Mouse (Mus musculus) heart, adult 2 months (tissue): ENCODE measurements around the gene Ifi208.
"Not testable (repeated sequence)": the region's sequence is repeated elsewhere in the genome, so short reads cannot be mapped to it uniquely, and the experiment has no call there.

Source experiments
- CTCF ChIP-seq: fragments of 200-600 bp; IDR thresholded peaks from 2 replicates; pipeline ENCODE4 v1.8.1; 2022; ENCODE audit warnings: antibody characterized with exemption, mild to moderate bottlenecking, moderate library complexity
- EP300 ChIP-seq: fragments of 200-500 bp; IDR thresholded peaks from 2 replicates; pipeline ENCODE4 v1.6.1; 2011; ENCODE audit warnings: low read depth, low read length, control low read depth; ENCODE audit not compliant: insufficient read depth
- POLR2A ChIP-seq: fragments of 200-500 bp; IDR thresholded peaks from 2 replicates; pipeline ENCODE4 v1.6.1; 2011; ENCODE audit warnings: mild to moderate bottlenecking, low read depth, low read length, control low read depth; ENCODE audit not compliant: insufficient read depth

DNA sequence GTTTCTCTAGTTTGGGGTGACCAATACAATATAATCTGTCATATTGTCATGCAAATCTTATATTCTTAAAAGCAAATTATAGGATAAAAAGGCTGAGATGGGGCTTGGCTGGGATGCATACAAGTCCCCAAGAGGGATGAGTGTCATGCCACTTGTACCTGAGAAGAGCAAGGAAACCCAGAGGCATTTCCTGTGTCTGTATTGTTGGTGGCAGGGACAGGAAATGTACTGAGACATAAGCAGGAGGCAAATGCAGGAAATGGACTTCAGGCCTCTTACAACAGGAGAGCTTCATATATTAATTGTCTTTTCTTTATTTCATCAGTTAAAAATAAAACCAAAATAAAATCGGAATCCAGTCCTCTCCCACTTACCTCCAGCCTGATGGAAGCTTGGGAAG lies 5.1 kb downstream of the Ifi208 start:
- TF ChIP-seq CTCF, POLR2A, EP300: not testable (repeated sequence)
